Mouse (Mus musculus) testis, adult 2 months (tissue): ENCODE data around the gene Taf7l. TPM values are rescaled to one million over a fixed set of nuclear protein-coding genes. Genes with fewer than 3 reads are reported as not detected.

Experiments
- H3K27ac ChIP-seq: fragments of 200-500 bp; 2 replicates; pipeline ENCODE4 v1.5.1; 2012; ENCODE audit warnings: low read depth, low read length; ENCODE audit not compliant: control insufficient read depth, insufficient read depth
- H3K27me3 ChIP-seq: fragments of 200-500 bp; 2 replicates; pipeline ENCODE4 v1.6.1; 2012; ENCODE audit warnings: mild to moderate bottlenecking, low read length, moderate library complexity; ENCODE audit not compliant: control insufficient read depth, insufficient read depth
- H3K36me3 ChIP-seq: fragments of 200-500 bp; 2 replicates; pipeline ENCODE4 v1.6.1; 2012; ENCODE audit warnings: mild to moderate bottlenecking, low read length; ENCODE audit not compliant: control insufficient read depth, insufficient read depth
- H3K4me1 ChIP-seq: fragments of 200-500 bp; 2 replicates; pipeline ENCODE4 v1.6.1; 2012; ENCODE audit warnings: low read length; ENCODE audit not compliant: control insufficient read depth, insufficient read depth
- H3K4me3 ChIP-seq: fragments of 200-500 bp; 2 replicates; pipeline ENCODE4 v1.5.1; 2012; ENCODE audit warnings: low read depth, mild to moderate bottlenecking, low read length, moderate library complexity, mixed read lengths; ENCODE audit not compliant: control insufficient read depth
- CTCF ChIP-seq: fragments of 200-500 bp; IDR thresholded peaks from 2 replicates; pipeline ENCODE4 v1.5.1; 2012; ENCODE audit warnings: low read depth, mild to moderate bottlenecking, inconsistent platforms, low read length, moderate library complexity; ENCODE audit not compliant: control insufficient read depth, insufficient read depth, insufficient replicate concordance
- POLR2A ChIP-seq: fragments of 200-500 bp; IDR thresholded peaks from 2 replicates; pipeline ENCODE4 v1.6.1; 2012; ENCODE audit warnings: low read depth, mild to moderate bottlenecking, inconsistent platforms, low read length, moderate library complexity; ENCODE audit not compliant: control insufficient read depth
- polyA plus RNA-seq: library from polyadenylated mRNA; depleted of rRNA; stranded (reverse); fragments of >200 nt; gene quantifications from 2 replicates; pipeline ENCODE4 v1.2.3, GENCODE M21; 2012; rRNA removed

Taf7l gene
- polyA plus RNA-seq, result 9.6 and 11.8 TPM in 2 replicates

DNA sequence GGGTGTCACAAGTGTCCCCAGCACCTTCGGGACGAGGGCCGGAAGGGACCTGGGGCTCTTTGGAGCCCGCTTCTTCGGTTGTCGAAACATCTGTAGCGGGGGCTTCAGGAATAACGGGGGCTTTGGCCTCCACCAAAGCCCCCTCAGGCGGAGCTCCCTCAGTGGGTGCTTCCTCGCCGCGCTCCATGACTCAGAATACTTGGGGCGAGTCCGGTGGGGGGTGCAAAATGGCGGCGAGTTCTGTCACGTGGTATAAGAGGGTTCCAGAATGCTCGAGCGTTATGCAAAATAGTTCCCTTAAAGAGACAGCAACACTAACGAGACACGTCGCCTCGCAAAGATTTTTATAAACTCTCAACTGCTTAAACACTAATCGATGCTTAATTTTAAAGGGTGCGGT, at the start of gene Taf7l:
Gene Taf7l, minus strand, starts transcription at position 201 of the 400 bp plus-strand sequence.
- Histone ChIP-seq H3K4me1 (no peaks in the 10 kb centered on the region), H3K36me3 (no peaks in the 10 kb centered on the region), H3K4me3 (peak within 1 kb of the TSS; percentile 89), H3K27me3 (no peaks in the 10 kb centered on the region), H3K27ac (peak within 1 kb of the TSS; percentile 96)
- no peak for TF ChIP-seq CTCF
- TF ChIP-seq POLR2A, result peak; percentile 65

DNA sequence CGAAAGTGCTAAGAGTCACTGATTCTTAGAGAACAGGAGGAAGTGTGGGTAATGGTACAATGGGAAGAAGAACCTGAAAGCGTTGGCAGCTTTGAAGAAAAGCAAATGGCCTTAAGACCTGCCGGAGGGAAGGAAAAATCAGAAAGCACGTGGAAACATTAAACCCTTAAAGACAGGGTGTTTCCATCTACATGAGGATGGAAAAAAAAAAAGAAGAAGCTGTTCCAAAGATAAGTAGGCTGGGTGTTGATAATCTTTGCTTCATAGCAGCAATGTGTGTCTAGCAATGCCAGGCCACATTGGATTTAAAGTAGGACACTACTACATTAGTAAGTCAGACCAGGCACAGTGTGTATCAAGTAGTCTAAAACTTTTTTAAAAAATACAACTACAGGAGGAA, 49.0 kb upstream of the Taf7l start:
- Histone ChIP-seq H3K27me3 (no peaks in the 10 kb centered on the region), H3K4me1 (no peaks in the 10 kb centered on the region), H3K36me3 (no peaks in the 10 kb centered on the region), H3K4me3 (no peak overlapping the region), H3K27ac (no peak overlapping the region)
- no peak for TF ChIP-seq CTCF
- TF ChIP-seq POLR2A, result no peak

DNA sequence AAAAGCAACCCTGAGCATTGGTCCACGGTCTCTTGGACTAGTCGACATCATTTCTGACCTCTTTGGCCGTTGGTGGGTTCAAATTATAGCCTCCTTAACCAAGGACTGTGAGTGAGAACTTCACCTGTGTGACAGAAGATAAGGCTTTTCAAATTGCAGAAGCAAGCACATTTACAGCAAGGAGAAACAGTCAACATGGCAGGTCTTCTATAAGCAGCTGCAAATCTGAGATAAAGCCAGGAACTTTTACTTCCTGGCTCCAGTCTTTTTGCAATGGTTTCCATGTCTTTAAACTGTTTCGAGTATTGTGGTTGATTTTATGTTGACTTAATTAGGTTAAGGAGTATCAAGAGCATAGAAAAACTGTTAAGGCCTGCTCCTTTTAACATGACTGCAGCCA, 47.5 kb upstream of the Taf7l start:
- Histone ChIP-seq H3K27me3 (no peaks in the 10 kb centered on the region), H3K4me1 (no peaks in the 10 kb centered on the region), H3K36me3 (no peaks in the 10 kb centered on the region), H3K27ac (no peak overlapping the region), H3K4me3 (no peak overlapping the region)
- TF ChIP-seq POLR2A, result no peak
- TF ChIP-seq CTCF, result no peak

DNA sequence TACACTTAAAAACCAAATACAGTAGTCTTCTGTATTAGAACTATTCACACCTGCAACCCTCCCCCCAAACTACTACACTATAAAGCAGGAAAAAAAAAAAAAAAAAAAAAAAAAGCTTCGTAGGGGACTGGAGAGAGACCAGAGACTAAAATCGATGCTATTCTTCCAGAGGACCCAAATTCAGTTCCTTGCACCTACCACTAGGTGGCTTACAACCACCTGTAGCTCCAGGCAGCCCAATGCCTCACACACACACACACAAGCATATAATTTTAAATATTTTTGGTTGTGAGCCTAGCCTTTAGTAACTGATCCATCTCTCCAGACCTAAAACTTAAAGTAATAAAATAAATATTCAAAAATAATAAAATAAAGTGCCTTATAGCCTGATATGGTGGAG, 33.2 kb upstream of the Taf7l start:
- Histone ChIP-seq H3K36me3 (no peaks in the 10 kb centered on the region), H3K27ac (no peak overlapping the region), H3K4me1 (no peaks in the 10 kb centered on the region), H3K27me3 (no peaks in the 10 kb centered on the region), H3K4me3 (no peak overlapping the region)
- TF ChIP-seq POLR2A, result no peak
- no peak for TF ChIP-seq CTCF

DNA sequence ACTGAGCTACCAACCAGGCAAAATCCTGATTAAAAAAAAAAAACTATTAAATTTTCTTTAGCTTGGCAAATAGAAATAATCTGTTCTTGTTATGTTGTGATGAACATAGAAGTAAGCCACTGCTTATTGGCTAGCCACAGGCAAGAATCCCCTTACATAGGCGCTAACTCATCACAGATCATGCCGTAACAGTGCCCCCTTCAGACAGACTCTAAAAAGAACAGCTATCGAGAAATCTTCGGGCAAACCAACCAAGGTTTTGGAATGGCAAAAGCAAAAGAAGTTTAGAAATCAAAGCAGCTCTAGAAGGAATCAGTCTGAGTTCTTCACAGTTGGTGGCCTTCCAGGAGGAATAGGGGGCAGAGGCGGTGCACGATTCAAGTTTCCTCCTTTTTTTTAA, 31.7 kb upstream of the Taf7l start:
- TF ChIP-seq POLR2A (no peak), CTCF (no peak)
- Histone ChIP-seq H3K4me3 (no peak overlapping the region), H3K27me3 (no peaks in the 10 kb centered on the region), H3K4me1 (no peaks in the 10 kb centered on the region), H3K27ac (no peak overlapping the region), H3K36me3 (no peaks in the 10 kb centered on the region)

DNA sequence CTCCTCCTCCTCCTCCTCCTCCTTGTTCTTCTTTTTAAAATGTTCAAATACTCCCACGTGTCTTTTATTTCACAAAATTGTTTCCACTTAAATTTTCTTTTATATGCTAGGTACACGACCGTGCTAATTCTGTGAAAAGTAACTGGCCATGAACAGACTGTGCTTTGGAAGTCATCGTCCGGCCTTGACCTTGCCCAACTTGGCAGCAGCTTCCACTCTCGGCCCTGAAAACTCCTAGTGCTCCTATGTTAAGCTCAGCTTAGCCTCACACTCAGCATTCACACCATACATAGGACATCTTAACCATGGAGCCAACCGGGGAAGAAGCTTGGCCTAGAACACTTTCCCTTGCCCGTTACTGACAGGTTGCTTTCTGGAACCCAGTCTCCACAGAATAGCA, 24.4 kb upstream of the Taf7l start:
- H3K27me3 ChIP-seq, result no peaks in the 10 kb centered on the region
- no peaks in the 10 kb centered on the region for H3K36me3 ChIP-seq
- TF ChIP-seq CTCF (no peak), POLR2A (no peak)
- H3K27ac ChIP-seq, result no peak overlapping the region; the same call in 1 of the 2 replicates
- H3K4me3 ChIP-seq, result no peak overlapping the region
- H3K4me1 ChIP-seq, result no peaks in the 10 kb centered on the region

DNA sequence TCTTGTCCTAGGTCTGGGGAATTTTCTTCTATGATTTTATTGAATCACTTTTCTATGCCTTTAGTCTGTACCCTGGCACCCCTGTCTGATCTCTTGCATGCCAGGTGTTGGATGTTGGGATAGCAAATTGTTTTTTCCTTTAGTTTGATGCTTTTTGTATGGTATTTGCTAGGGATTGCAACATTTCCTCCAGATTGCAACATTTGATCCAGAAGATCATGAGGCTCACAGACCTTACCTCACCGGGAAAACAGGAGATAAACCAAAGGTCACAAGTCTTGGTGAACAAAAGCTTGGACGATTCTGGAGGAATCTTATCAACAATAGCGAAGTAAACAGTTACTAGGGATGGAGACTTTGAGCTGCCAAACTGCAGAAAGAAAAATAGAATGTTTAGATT, 5.4 kb upstream of the Taf7l start:
- Histone ChIP-seq H3K36me3 (no peaks in the 10 kb centered on the region), H3K4me1 (no peaks in the 10 kb centered on the region), H3K27ac (no peak overlapping the region), H3K4me3 (no peak overlapping the region), H3K27me3 (no peaks in the 10 kb centered on the region)
- TF ChIP-seq POLR2A (no peak), CTCF (no peak)
